Mouse (Mus musculus) brain, adult 2 months (tissue): ENCODE results near the gene Ube2o.

Experiments
- DNase-seq: peaks from one replicate; pipeline ENCODE4 v3.0.0; 2011; ENCODE audit warnings: low read depth, low spot score

Gene Ube2o

GRCm38 (mm10) chr11:116581376-116581814 lies at the start of gene Ube2o:
TSS of gene Ube2o (minus strand) at chr11:116581447.
- peak; percentile 92 for DNase-seq

GRCm38 (mm10) chr11:116630171-116630965 lies 49.1 kb upstream of the Ube2o start:
- DNase-seq: no peak

- no peak for DNase-seq
These were observed 48.2 kb upstream of the Ube2o start for GRCm38 (mm10) chr11:116629472-116629871.

- DNase-seq: peak; percentile 93
These were observed 47.5 kb upstream of the Ube2o start for GRCm38 (mm10) chr11:116628712-116629111.

- peak; percentile 51 for DNase-seq
These were observed 46.1 kb upstream of the Ube2o start for GRCm38 (mm10) chr11:116627072-116628020.

GRCm38 (mm10) chr11:116626299-116627071 lies 45.2 kb upstream of the Ube2o start, which contains the start of gene Rhbdf2:
TSS of gene Rhbdf2 (minus strand) at chr11:116627019.
- DNase-seq: no peak

- DNase-seq: peak; percentile 47
These were observed 44.1 kb upstream of the Ube2o start for GRCm38 (mm10) chr11:116625081-116626000.

GRCm38 (mm10) chr11:116624131-116624832 lies 43.0 kb upstream of the Ube2o start:
- DNase-seq: peak; percentile 39

- DNase-seq: no peak
These were observed 42.3 kb upstream of the Ube2o start for GRCm38 (mm10) chr11:116623281-116624124.

- peak; percentile 92 for DNase-seq
These were observed 40.0 kb upstream of the Ube2o start for GRCm38 (mm10) chr11:116621258-116621704.

GRCm38 (mm10) chr11:116620559-116621253 lies 39.5 kb upstream of the Ube2o start:
- DNase-seq: peak; percentile 17

GRCm38 (mm10) chr11:116620073-116620472 lies 38.8 kb upstream of the Ube2o start:
- no peak for DNase-seq

- no peak for DNase-seq
These were observed 38.3 kb upstream of the Ube2o start for GRCm38 (mm10) chr11:116619561-116619960.

- peak; percentile 65 for DNase-seq
These were observed 37.9 kb upstream of the Ube2o start for GRCm38 (mm10) chr11:116619156-116619555.

GRCm38 (mm10) chr11:116618666-116619065 lies 37.4 kb upstream of the Ube2o start:
- no peak for DNase-seq

GRCm38 (mm10) chr11:116617641-116618040 lies 36.4 kb upstream of the Ube2o start:
- DNase-seq: peak; percentile 29

GRCm38 (mm10) chr11:116616438-116617118 lies 35.3 kb upstream of the Ube2o start:
- no peak for DNase-seq
